Mouse (Mus musculus) embryonic stem cell, embryonic (primary cell): Measurements from ENCODE around the gene Tmem231.

Source experiments
- CTCF ChIA-PET, 4 experiments: fragments of 300-600 bp in 2 of 4; fragments of 350-600 bp in 2 of 4; sonication (Branson Sonifier 250); formaldehyde crosslinking; loops; one replicate each; lab custom pipeline; 2022; ENCODE audit warnings: inconsistent platforms in 2 of 4; lab: Charles Lee
- POLR2A ChIA-PET, 4 experiments: fragments of 300-600 bp in 2 of 4; fragments of 350-600 bp in 2 of 4; sonication (Branson Sonifier 250); formaldehyde crosslinking; loops; one replicate each; lab custom pipeline; 2022; ENCODE audit warnings: antibody characterized with exemption in 4 of 4, inconsistent platforms in 1 of 4; lab: Charles Lee

The Tmem231 gene

DNA sequence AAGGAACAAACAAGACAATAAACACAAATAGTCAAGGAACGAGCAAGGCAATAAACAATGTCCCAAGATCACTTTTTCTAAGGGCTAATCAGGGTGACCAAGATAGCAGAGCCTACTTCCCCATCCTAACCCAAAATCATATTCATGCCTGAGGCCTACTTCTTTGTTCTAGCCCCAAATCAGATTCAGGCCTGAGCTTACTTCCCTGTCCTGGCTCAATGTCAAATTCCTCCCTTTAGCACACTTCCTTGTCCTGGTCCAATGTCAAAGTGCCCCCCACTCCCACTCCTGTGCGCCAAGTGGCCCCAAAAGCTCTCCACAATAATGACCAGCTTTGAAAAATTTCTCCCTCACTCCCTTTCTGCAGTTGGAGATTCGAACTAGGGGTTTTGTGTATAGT is 3.5 kb upstream of the Tmem231 start:
- ChIA-PET CTCF (interaction anchor here in 2 of 4 experiments (1.0 to 1.2 kb wide), 2 partner anchors 256 to 257 kb away, joined by 3 read pairs; no protein-coding TSS in a partner anchor), POLR2A (interaction anchor here (0.5 to 6.3 kb wide), 23 partner anchors 7 to 173 kb away, joined by 3 to 48 read pairs (median 4); no protein-coding TSS in a partner anchor)

DNA sequence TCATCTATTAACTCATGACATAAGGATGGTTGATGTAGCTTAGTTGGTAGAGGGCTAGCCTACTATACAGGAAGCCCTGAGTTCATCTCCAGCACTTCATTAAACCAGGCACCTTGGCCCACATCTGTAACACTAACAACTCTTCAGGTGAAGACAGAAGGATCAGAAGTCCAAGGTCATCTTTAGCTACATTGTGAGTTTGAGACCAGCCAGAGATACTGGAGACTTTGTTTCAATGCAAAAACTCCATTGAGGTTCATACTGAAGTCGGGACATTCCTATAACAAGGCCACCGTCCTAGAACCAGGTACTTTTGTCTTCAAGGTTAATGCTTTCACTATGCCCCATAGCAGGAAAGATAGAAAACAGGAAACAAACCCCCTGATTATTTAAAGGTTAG is 520 bp upstream of the Tmem231 start:
- CTCF ChIA-PET, result interaction anchor here in 2 of 4 experiments (0.7 to 1.5 kb wide), 7 partner anchors 9 to 69 kb away, joined by 3 to 6 read pairs (median 4); no protein-coding TSS in a partner anchor

DNA sequence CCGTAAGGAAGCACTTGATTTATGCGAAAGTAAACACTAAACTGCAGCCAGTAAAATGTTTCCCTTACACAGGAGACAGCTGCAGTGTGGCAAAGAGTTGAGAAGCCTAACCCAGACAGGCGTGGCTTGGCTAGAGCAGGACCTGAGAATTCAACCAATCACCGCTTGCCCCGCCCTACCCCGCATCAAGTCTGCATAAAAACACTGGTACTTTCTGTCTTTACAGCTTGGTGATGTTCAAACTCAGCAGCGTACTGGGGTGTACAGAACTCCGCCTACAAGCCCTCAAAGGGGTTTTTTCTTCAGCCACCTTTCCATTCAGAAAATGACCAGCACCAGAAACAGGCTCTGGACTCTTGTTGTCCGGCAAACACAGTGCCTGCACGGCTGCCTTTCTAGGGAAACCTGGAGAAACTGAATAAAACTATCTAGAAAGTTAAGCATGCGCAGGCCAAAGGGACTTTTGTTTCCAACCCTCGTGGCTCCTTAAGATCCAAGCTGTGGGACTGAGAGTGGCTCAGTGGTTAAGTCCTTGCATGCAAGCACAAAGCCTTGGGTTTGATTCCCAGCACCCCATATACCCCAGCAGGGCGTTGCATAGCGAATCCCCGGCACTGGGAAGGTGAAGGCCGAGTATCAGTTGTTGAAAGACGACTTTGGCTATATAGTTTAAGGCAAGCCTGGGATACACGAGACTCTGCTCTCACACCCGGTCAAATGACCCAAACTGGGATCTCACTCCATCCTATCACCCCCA is 923 bp downstream of the Tmem231 start:
- POLR2A ChIA-PET, result interaction anchor here (0.6 to 7.2 kb wide), 34 partner anchors 7 to 935 kb away, joined by 3 to 93 read pairs (median 4); partner anchors contain the start of genes Gabarapl2 (in 3 of the 4), Cfdp1 (in 2 of the 4), Adat1 (in 1 of the 4) and Ddx19a (in 1 of the 4)
- CTCF ChIA-PET, result interaction anchor here (0.6 to 1.5 kb wide), 11 partner anchors 9 to 241 kb away, joined by 3 to 11 read pairs (median 3); partner anchors contain the start of gene Adat1 (in 1 of the 4)

More for the DNA sequence above, 520 bp upstream of the Tmem231 start:
- POLR2A ChIA-PET, result interaction anchor here (0.5 to 7.2 kb wide), 44 partner anchors 8 to 1089 kb away, joined by 3 to 93 read pairs (median 4); partner anchors contain the start of genes Adat1 (in 2 of the 4), Cfdp1 (in 1 of the 4) and Gabarapl2 (in 1 of the 4)

DNA sequence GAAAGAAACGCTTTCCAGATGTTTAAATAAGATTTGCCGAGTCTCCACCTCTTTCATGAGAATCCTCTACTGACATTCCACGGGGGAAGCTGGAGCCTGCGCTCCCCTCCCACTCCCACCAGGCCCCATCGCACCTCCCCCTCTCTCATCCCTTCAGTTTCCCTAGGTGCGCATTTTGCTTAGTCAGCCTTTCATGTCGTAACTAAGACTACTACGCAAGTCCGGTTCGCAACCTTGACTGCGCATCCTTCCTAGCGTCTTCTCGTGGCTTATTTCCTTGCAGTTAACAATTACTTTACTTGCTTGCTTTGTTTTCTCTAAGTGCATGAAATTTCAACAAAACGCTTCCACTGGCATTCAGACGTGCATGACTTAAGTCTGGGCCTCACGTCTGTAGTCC is 2.0 kb downstream of the Tmem231 start:
- POLR2A ChIA-PET, result interaction anchor here (0.6 to 7.2 kb wide), 23 partner anchors 8 to 121 kb away, joined by 3 to 93 read pairs (median 5); partner anchors contain the start of genes Gabarapl2 (in 3 of the 4), Cfdp1 (in 2 of the 4) and Adat1 (in 1 of the 4)
- CTCF ChIA-PET, result interaction anchor here (0.9 to 1.5 kb wide), 6 partner anchors 8 to 50 kb away, joined by 3 to 11 read pairs (median 4); no protein-coding TSS in a partner anchor

DNA sequence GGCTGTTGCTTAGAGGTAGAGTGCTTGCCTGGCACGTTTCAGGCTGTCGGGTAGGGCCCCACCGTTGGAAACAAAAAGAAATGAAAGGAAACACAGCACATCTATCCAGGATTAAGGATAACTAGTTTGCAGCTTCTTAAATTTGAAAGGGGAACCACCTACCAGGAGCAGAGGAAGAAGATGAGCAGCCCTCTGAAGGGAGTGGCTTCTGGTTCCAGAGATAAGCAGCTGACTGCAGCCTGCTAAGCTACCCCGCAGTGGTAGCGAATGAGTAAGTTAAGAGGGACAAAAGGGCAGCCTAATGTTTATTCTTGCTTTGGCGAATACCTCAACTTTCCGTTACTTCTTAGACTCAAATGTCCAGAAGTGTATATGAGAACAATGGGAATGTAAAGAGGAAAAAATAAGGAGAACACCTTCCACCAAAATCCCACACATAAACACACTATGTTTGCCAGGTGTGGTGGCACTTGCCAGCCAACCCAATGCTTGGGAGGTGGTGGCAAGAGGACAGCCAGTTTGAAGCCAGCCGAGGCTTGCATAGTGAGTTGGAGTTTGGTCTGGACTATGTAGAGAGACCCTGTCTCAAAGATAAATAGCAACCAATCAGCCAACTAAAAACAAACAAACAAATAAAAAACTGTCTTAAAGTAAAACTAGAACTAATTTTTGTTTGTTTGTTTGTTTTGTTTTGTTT is 3.9 kb downstream of the Tmem231 start:
- CTCF ChIA-PET, result no interaction called here
- POLR2A ChIA-PET, result interaction anchor here (0.5 to 7.2 kb wide), 6 partner anchors 9 to 924 kb away, joined by 3 to 93 read pairs (median 4); partner anchors contain the start of genes Adat1 (in 1 of the 4) and Gabarapl2 (in 1 of the 4)

DNA sequence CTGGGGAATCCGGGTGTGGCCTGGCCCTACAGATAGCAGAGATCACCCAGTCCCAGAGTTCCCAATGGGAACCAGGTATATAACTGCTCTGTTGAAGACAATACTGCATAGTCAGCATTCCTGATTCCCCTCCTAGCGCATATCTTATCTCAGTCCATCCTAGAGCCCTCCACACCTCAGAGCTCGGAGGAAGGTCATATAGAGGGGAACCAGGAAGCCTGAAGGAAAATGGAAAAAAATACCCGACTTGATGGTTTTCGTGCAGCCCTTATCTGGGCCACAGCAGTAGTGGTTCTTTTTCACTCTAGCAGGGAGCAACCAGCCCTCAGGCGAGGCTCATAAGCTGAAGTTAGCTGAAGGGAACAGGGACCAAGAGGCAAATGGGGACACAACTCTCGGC is 8.7 kb downstream of the Tmem231 start:
- POLR2A ChIA-PET, result interaction anchor here (0.6 to 5.3 kb wide), 21 partner anchors 9 to 67 kb away, joined by 3 to 25 read pairs (median 4); partner anchors contain the start of genes Gabarapl2 (in 3 of the 4), Tmem231 (in 3 of the 4) and Adat1 (in 1 of the 4)
- CTCF ChIA-PET, result interaction anchor here in 3 of 4 experiments (0.6 to 2.1 kb wide), 6 partner anchors 9 to 43 kb away, joined by 3 to 8 read pairs (median 4); partner anchors contain the start of gene Tmem231 (in 1 of the 3)

DNA sequence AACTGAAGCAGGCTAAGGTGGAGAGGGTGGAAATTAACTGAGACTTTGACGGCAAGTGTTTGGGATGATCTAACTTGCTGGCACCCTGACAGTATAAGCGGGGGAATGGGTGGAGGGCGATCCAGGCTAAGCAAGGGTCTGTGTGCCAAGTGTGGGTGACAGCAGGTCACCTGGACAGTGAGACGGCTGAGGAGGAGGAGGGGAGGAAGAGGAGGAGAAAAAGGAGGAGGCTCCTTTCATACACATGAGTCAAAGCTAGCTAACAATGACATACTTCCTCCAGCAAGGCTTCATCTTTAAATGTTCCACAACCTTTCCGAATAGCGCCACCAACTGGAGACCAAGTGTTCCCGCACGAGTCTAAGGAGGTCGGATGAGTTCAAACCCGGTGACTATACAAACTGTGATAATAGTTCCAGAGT is 10.3 kb downstream of the Tmem231 start:
- ChIA-PET POLR2A (interaction anchor here in 3 of 4 experiments (0.6 to 5.3 kb wide), 13 partner anchors 9 to 139 kb away, joined by 3 to 25 read pairs (median 10); partner anchors contain the start of genes Tmem231 (in 3 of the 3) and Gabarapl2 (in 2 of the 3)), CTCF (interaction anchor here (0.6 to 2.1 kb wide), 16 partner anchors 9 to 242 kb away, joined by 3 to 11 read pairs (median 3); partner anchors contain the start of gene Tmem231 (in 1 of the 4))

DNA sequence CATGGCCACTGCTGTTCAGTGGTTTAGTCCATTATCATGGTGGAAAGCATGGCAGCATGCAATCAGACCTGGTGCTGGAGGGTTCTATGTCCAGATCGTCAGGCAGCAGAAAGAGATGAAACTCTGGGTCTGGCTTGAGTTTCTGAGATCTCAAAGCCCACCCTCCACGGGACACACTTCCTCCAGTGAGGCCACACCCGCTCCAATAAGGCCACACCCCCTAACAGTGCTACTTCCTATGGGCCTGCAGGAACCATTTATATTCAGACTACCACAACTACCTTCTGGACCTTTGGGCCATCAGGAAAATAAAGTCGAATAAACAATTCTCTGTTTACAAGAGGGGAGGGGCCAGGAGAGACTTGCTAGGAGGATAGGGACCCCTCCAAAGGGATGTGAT is 12.7 kb downstream of the Tmem231 start:
- CTCF ChIA-PET, result interaction anchor here in 2 of 4 experiments (0.6 to 2.5 kb wide), 9 partner anchors 14 to 244 kb away, joined by 3 to 10 read pairs (median 4); partner anchors contain the start of gene Gabarapl2 (in 1 of the 2)

DNA sequence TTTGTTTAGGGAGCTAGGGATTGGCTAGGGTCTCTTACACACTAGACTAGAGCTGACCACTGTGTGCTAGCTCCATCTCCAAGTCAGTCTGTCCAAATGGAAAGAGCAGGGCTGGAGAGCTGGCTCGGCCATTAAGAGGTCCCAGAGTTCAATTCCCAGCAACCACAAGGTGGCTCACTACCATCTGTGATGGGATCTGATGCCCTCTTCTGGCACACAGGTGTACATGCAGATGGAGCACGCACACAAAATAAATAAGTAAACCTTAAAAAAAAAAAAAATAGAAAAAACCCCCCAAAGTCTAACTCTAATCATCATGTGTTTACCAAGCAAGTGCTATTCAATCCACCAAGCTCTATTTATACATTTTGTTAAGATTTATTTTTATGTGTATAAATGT is 14.0 kb downstream of the Tmem231 start:
- CTCF ChIA-PET, result interaction anchor here (0.6 to 2.5 kb wide), 26 partner anchors 9 to 243 kb away, joined by 3 to 10 read pairs (median 3); partner anchors contain the start of genes Tmem231 (in 2 of the 4), Ctrb1 (in 1 of the 4) and Gabarapl2 (in 1 of the 4)
- POLR2A ChIA-PET, result interaction anchor here (0.6 to 1.6 kb wide), 15 partner anchors 10 to 243 kb away, joined by 3 to 7 read pairs (median 4); partner anchors contain the start of genes Gabarapl2 (in 2 of the 4), Adat1 (in 1 of the 4) and Chst5 (in 1 of the 4)

More for the DNA sequence above, 12.7 kb downstream of the Tmem231 start:
- POLR2A ChIA-PET, result interaction anchor here in 3 of 4 experiments (0.6 to 1.5 kb wide), 8 partner anchors 11 to 469 kb away, joined by 3 to 10 read pairs (median 4); partner anchors contain the start of gene Gabarapl2 (in 1 of the 3)

DNA sequence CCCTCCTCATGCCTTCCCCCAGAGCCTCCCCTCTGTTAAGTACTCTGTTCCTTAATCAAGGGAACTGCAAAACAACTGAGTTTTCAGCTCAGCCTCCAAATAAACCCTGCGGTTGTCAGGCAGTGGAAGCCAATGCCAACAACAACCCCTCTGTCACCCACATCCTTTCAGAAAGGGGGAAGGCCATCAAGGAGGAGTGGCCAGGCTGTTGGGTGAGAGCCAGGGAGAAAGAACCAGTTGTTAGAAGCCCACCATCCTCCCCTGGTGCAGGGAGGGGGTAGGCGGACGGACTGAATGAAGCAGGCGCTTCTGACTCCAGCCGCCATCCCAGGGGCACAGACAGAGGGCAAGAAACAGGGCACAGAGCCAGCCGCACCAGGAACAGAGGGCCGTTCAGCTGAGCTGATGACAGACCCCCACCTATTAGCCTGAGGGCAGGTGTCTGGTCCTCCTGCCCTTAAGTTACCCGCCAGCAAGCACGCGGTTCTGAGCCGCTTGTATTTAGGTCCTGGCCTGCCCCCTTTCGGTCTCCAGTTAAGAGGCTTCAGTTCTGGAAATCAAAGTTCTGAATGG is 20.7 kb downstream of the Tmem231 start:
- CTCF ChIA-PET, result interaction anchor here in 3 of 4 experiments (1.0 to 2.6 kb wide), 3 partner anchors 11 to 31 kb away, joined by 5 to 9 read pairs (median 7); no protein-coding TSS in a partner anchor

DNA sequence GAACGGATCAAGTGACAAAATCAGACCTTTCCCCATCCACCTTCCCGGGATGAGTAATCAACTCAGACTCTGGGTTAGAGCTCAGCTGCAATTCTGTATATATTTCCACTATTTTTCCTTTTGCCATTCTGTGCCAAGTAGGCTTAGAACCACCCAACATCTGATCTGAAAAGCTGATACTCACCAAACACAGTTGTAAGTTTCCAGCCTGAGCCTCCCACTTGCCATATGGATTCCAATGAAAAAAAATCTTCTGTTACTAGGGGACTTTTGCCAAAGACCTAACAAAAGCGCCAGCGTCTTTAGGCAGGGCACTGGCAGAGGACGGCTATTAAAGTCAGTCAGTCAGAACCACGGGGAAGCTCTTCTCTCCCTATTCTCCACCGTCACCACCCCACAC is 22.1 kb downstream of the Tmem231 start:
- CTCF ChIA-PET, result interaction anchor here in 2 of 4 experiments (0.7 to 2.6 kb wide), 4 partner anchors 12 to 121 kb away, joined by 4 to 9 read pairs (median 6); no protein-coding TSS in a partner anchor

More for the DNA sequence above, 20.7 kb downstream of the Tmem231 start:
- POLR2A ChIA-PET, result interaction anchor here in 1 of 4 experiments (1.4 to 1.7 kb wide), 3 partner anchors 34 to 52 kb away, joined by 3 to 4 read pairs (median 4); no protein-coding TSS in a partner anchor

DNA sequence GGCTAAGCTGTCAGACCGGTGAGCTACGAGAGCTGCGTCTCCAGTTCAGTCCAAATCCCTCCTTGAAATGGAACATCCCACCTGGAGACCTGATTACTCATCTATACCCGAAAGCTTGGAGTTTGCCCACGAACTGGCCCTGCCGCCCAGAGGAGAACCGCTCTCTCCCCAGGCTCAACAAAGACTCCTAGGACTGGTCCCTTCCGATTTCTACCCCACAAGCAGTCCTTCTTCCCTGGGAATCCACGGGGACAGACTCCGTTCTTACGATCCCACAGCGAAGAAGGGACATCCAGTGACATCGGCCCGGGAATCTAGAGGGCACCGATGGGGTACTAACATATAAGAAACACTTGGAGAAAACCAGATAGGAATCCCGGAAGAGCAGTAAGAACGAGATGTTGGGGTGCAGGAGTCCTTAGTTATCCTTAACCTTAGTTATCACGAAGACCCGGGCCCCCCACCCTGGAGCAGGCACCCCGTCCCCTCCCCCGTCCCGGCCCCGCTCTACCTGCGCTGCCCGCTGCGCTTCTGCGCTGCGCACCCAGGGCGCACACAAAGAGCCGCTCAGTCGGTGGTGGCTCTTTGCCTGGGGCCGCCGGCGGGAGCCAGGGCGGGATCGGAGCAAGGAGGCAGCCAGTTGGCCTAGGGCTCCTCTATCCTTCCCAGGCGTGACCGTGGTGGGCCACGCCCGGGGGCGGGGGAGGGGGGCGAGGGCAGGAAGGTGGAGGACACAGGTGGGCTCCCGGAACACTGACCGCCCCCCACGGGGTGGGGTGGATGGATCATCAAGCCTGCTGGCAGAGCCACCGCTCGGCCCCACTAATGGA is 23.8 kb downstream of the Tmem231 start, which contains the start of gene Chst5:
TSS of gene Chst5 (minus strand) at position 827 of the 830 bp plus-strand sequence.
- POLR2A ChIA-PET, result interaction anchor here (0.6 to 2.6 kb wide), 9 partner anchors 10 to 629 kb away, joined by 3 to 7 read pairs (median 4); partner anchors contain the start of gene Cfdp1 (in 1 of the 4)

More for the DNA sequence above, 22.1 kb downstream of the Tmem231 start:
- POLR2A ChIA-PET, result interaction anchor here (0.6 to 1.7 kb wide), 10 partner anchors 14 to 661 kb away, joined by 3 to 4 read pairs (median 3); no protein-coding TSS in a partner anchor

DNA sequence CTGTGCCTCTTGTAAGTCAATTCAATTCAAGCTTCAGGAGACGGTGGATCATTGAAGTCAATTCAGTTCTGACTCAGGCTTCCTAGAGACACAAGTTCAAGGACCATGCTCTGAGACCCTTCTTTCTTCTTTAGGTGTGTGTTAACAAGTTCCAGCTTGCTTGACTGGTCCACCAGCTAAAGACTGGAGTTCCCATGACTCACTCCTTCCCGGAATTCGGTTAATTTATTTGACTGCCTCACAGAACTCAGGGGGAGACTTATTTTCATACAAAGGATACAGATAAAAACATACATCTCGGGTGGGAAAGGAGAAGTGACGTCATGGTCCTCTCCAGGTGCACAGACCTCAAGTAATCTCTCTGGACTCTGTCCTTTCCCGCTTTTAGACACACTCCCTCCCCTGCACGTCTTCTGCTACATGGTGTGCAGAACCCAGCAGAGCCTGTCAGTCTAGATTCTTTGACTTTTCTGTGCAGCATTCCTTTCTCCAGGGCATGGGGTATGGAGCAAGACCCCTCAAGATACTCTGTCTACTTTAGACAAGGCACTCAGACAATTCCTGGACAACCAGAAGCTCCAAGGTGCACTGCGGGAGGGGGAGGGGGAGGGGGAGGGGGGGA is 28.1 kb downstream of the Tmem231 start:
- CTCF ChIA-PET, result interaction anchor here in 3 of 4 experiments (0.6 to 1.2 kb wide), 5 partner anchors 8 to 186 kb away, joined by 3 to 4 read pairs (median 3); no protein-coding TSS in a partner anchor
- POLR2A ChIA-PET, result interaction anchor here in 3 of 4 experiments (0.7 to 1.4 kb wide), 5 partner anchors 12 to 136 kb away, joined by 3 to 6 read pairs (median 3); no protein-coding TSS in a partner anchor

More for the DNA sequence above, 23.8 kb downstream of the Tmem231 start, which contains the start of gene Chst5:
- CTCF ChIA-PET, result interaction anchor here in 1 of 4 experiments (1.0 kb wide), 1 partner anchor 11 kb away, joined by 4 read pairs; no protein-coding TSS in a partner anchor

DNA sequence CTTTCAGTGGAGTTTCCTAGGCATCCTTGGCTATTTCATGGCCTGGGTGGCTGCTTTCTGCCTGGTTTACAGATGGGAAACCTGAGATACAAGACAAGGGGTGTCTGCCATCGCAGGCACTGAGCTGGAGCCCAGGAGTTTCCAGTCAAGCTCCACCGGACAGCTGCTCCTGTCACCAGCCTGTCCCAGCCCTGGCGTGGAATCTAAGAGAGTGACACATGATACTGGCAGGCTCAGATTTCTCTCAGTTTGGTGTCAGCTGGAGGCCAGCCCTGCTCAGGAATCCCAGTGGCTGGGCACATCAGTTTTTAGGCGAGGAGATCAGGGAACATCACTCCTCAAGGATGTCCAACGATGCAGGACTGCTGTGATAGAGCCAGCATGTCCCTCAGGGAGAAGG is 31.6 kb downstream of the Tmem231 start:
- POLR2A ChIA-PET, result no interaction called here
- CTCF ChIA-PET, result no interaction called here

DNA sequence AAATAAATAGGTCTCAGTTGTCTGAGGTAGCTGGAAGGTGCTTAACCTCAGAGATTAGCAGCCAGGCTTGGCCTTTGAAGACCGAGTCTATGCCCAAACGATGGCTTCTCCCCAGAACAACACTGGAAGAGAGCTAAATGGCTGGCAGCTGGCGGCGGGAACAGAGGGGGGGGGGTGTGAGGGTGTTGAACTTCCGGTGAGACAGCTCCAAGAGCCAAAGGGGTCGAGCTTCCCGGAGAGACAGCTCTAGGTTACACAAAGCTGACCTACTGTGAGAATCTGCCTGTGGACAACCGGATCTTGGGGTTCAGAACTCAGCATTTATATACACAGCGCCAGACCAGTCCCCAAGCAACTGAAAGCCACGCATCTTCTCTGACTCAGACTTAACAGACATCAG is 35.1 kb downstream of the Tmem231 start:
- CTCF ChIA-PET, result interaction anchor here in 3 of 4 experiments (0.5 to 1.4 kb wide), 11 partner anchors 9 to 201 kb away, joined by 3 to 12 read pairs (median 4); no protein-coding TSS in a partner anchor
- POLR2A ChIA-PET, result interaction anchor here (0.6 to 1.2 kb wide), 14 partner anchors 8 to 623 kb away, joined by 3 to 8 read pairs (median 4); no protein-coding TSS in a partner anchor
